Mouse (Mus musculus) urinary bladder, postnatal 10 days (tissue): ENCODE measurements around the gene Gabrd.

Experiments used
- DNase-seq: peaks from one replicate; pipeline ENCODE4 v3.0.0; 2022; ENCODE audit warnings: low spot score

The Gabrd gene

GRCm38 (mm10) chr4:155382752-155383151 lies 15.2 kb downstream of the Gabrd start:
- DNase-seq, result no peak

- no peak for DNase-seq
Observed at GRCm38 (mm10) chr4:155381974-155382373, 15.9 kb downstream of the Gabrd start.

- no peak for DNase-seq
Observed at GRCm38 (mm10) chr4:155371797-155372735, 25.8 kb downstream of the Gabrd start.

- DNase-seq, result no peak
Observed at GRCm38 (mm10) chr4:155370737-155371715, 26.9 kb downstream of the Gabrd start.

GRCm38 (mm10) chr4:155368684-155369083 lies 29.2 kb downstream of the Gabrd start:
- peak; percentile 43 for DNase-seq

- DNase-seq, result no peak
Observed at GRCm38 (mm10) chr4:155367739-155368138, 30.2 kb downstream of the Gabrd start.

- no peak for DNase-seq
Observed at GRCm38 (mm10) chr4:155366784-155367183, 31.1 kb downstream of the Gabrd start.

- no peak for DNase-seq
Observed at GRCm38 (mm10) chr4:155362443-155362842, 35.5 kb downstream of the Gabrd start.

GRCm38 (mm10) chr4:155361303-155361791 lies 36.6 kb downstream of the Gabrd start, which contains the start of gene Prkcz:
Prkcz (minus strand) TSS chr4:155361361.
- DNase-seq, result peak; percentile 45

- DNase-seq, result no peak
Observed at GRCm38 (mm10) chr4:155360856-155361255, 37.1 kb downstream of the Gabrd start.

- DNase-seq, result no peak
Observed at GRCm38 (mm10) chr4:155359560-155360464, 38.1 kb downstream of the Gabrd start.

GRCm38 (mm10) chr4:155357601-155358000 lies 40.3 kb downstream of the Gabrd start:
- no peak for DNase-seq

GRCm38 (mm10) chr4:155356354-155356753 lies 41.6 kb downstream of the Gabrd start:
- DNase-seq, result no peak

GRCm38 (mm10) chr4:155354546-155354945 lies 43.4 kb downstream of the Gabrd start:
- DNase-seq, result no peak

- no peak for DNase-seq
Observed at GRCm38 (mm10) chr4:155354035-155354434, 43.9 kb downstream of the Gabrd start.

GRCm38 (mm10) chr4:155352581-155352980 lies 45.3 kb downstream of the Gabrd start:
- DNase-seq, result no peak

- DNase-seq, result no peak
Observed at GRCm38 (mm10) chr4:155346350-155346749, 51.6 kb downstream of the Gabrd start.

GRCm38 (mm10) chr4:155345608-155345953 lies 52.3 kb downstream of the Gabrd start:
- no peak for DNase-seq

- no peak for DNase-seq
Observed at GRCm38 (mm10) chr4:155344716-155345607, 53.0 kb downstream of the Gabrd start.

- DNase-seq, result no peak
Observed at GRCm38 (mm10) chr4:155344299-155344600, 53.7 kb downstream of the Gabrd start.
